Mouse (Mus musculus): Measurements from ENCODE around the gene Alg5. TPM values are rescaled to one million over a fixed set of nuclear protein-coding genes. Genes with fewer than 3 reads are reported as not detected.
A peak's percentile ranks its signal among the peaks of the same experiment; 100 is the strongest.

The Alg5 gene
- polyA plus RNA-seq, 1 experiment from 2014 or later, result 65.8 TPM

DNA sequence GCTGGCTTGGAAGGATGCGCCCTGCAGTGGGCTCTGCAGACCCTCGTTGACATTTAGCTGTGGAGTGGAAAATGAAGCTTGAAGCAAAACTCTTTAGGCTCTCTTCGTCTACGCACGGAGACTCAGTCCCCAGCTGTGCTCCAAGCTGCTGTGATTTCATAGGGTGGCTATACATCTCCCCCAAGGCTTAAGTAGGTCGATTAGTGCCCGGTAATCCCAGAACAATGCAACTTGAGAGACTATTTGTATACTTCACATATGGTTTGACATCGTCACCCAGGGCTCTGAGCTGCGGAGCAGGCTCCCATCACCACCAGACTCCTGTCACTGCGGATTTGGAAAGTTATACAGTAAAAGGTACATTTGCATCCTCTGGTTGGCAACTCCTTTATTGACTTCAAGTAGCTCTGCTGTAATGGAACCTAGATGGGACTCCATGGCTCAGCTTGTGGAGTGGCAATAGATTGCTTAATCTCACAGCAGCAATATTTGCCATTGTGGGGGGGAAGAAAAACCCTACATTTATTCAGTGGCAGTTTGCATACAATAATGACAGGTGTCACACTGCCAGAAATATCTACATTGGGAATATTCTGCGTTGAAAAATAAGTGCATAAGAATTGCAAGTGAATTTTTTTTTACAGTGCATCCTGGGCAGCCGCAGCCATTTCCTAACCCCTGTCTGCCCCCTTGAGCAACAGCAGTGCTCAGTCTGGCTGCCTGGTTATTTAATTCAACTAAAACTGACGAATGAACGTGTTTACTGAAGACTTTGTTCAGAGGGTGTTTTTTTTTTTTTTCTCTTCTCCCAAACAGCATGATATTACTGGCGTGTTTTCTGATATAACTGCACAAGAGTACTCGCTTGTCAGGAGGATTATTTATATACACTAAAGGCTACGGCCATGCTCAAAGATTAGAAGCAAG is 34.3 kb downstream of the Alg5 start:
- WGBS, result 63% methylated on average over 17 of the region's 17 CpGs
- TF ChIP-seq CTCF (IDR thresholded peaks at IDR 0.05) (no peak), EP300 (IDR thresholded peaks at IDR 0.05) (no peak)
- DNase-seq (ENCODE audit: low spot score), result peak; percentile 55
- no peaks in the 10 kb centered on the region for H3K9me3 ChIP-seq (ENCODE audit: low read length)
- no peak overlapping the region for H3K4me2 ChIP-seq (replicated peaks; ENCODE audit: low read depth, low read length)
- H3K27me3 ChIP-seq (replicated peaks; ENCODE audit: insufficient read depth, low read length), result no peaks in the 10 kb centered on the region
- no peaks in the 10 kb centered on the region for H3K36me3 ChIP-seq (ENCODE audit: insufficient read depth, low read length)
- H3K9ac ChIP-seq (replicated peaks; ENCODE audit: low read depth), result no peak overlapping the region
- ATAC-seq, result peak; percentile 47; the same call in 1 of the 2 replicates
- no peak overlapping the region for H3K4me3 ChIP-seq (ENCODE audit: low read depth, low read length)
- H3K4me1 ChIP-seq (ENCODE audit: insufficient read depth, low read depth, low read length), result no peaks in the 10 kb centered on the region
- no peak overlapping the region for H3K27ac ChIP-seq (ENCODE audit: low read length)

DNA sequence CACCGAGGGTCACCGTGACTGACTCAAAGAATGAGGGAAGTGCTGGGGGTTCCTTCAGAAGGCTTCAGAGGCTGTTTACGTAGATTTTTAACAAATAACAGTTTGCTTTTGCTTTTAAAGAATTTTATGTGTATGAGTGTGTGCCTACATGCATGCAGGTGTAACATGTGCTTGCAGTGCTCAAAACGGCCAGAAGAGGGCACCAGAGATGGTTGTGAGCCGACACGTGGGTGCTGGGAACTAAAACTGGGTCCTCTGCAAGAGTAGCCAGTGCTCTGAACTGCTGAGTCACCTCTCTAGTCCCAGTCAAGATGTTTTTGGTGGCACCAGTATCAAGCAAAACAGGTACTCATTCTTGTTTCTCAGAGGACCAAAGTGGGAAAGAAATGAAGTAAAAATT is 38.3 kb downstream of the Alg5 start:
- DNase-seq (ENCODE audit: low spot score) (no peak), ATAC-seq (no peak)
- no peak for TF ChIP-seq EP300 (IDR thresholded peaks at IDR 0.05)
- H3K27ac ChIP-seq (ENCODE audit: low read length), result no peak overlapping the region
- H3K4me3 ChIP-seq (ENCODE audit: low read depth, low read length), result no peak overlapping the region
- no peaks in the 10 kb centered on the region for H3K27me3 ChIP-seq (replicated peaks; ENCODE audit: insufficient read depth, low read length)
- H3K4me1 ChIP-seq (ENCODE audit: insufficient read depth, low read depth, low read length), result no peaks in the 10 kb centered on the region
- 83% methylated on average over 6 of the region's 6 CpGs for WGBS
- no peak overlapping the region for H3K9ac ChIP-seq (replicated peaks; ENCODE audit: low read depth)
- no peaks in the 10 kb centered on the region for H3K9me3 ChIP-seq (ENCODE audit: low read length)
- no peak overlapping the region for H3K4me2 ChIP-seq (replicated peaks; ENCODE audit: low read depth, low read length)
- no peaks in the 10 kb centered on the region for H3K36me3 ChIP-seq (ENCODE audit: insufficient read depth, low read length)

DNA sequence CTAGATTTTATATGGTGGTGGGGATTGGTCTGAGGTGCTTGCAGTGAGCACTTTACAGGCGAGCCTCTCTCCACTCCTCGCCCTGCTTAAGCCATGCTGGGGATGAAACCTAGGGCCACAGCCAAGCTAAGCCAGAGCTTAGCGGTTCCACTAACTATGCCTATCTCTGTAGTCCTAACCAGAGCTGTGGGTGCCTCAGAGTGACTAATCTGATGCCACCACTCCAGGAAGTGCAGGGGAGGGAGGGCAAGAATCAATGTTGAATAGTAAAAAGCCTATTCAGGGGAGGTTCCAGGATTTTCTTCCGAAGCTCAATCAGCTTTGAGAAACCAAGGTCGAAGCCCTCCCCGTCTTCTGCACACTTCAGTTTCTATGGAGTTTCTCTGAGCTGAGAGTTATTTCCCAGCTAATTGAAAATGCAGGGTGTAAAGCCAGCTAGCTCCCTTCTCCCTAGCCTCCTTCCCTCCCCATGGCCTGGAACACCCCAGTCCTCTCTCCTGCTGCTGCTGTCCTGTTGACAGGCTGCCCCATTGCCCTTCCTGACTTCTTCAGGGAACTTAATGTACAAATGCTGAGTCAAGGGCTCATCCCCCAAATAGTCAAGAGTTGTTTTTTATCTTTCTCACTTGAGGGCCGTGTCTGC is 40.8 kb downstream of the Alg5 start:
- WGBS, result 69% methylated on average over 7 of the region's 7 CpGs
- Histone ChIP-seq H3K9me3 (ENCODE audit: low read length) (no peaks in the 10 kb centered on the region), H3K4me1 (ENCODE audit: insufficient read depth, low read depth, low read length) (no peaks in the 10 kb centered on the region), H3K27ac (ENCODE audit: low read length) (no peak overlapping the region), H3K9ac (replicated peaks; ENCODE audit: low read depth) (no peak overlapping the region), H3K4me2 (replicated peaks; ENCODE audit: low read depth, low read length) (no peak overlapping the region), H3K36me3 (ENCODE audit: insufficient read depth, low read length) (no peaks in the 10 kb centered on the region), H3K27me3 (replicated peaks; ENCODE audit: insufficient read depth, low read length) (no peaks in the 10 kb centered on the region), H3K4me3 (ENCODE audit: low read depth, low read length) (no peak overlapping the region)
- DNase-seq (ENCODE audit: low spot score) (no peak), ATAC-seq (no peak)
- no peak for TF ChIP-seq EP300 (IDR thresholded peaks at IDR 0.05)
- no peak for TF ChIP-seq CTCF (IDR thresholded peaks at IDR 0.05)

DNA sequence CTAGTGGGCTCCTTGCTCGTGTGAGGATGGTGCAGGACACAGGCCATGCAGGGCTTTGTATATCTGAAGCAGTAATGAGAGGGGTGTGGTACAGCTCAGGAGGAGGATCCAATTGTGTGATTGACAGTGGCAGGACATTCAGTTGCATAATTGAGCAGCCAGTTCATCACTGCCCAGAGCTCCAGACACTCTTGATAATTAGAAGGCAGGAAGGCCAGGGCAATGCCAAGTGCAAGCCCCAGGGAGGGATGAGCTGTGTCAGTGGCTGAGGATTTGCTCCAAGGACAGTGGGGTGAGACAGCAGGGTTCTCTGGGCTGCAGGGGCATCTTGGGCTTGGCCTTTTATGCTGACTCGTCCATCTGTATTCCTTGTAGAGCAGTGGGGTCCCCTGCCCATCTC is 55.3 kb downstream of the Alg5 start:
- ATAC-seq (no peak), DNase-seq (ENCODE audit: low spot score) (no peak)
- TF ChIP-seq EP300 (IDR thresholded peaks at IDR 0.05), result no peak
- no peak for TF ChIP-seq CTCF (IDR thresholded peaks at IDR 0.05)
- H3K27me3 ChIP-seq (replicated peaks; ENCODE audit: insufficient read depth, low read length), result no peaks in the 10 kb centered on the region
- no peaks in the 10 kb centered on the region for H3K4me1 ChIP-seq (ENCODE audit: insufficient read depth, low read depth, low read length)
- H3K4me2 ChIP-seq (replicated peaks; ENCODE audit: low read depth, low read length), result no peak overlapping the region
- H3K27ac ChIP-seq (ENCODE audit: low read length), result no peak overlapping the region
- H3K9me3 ChIP-seq (ENCODE audit: low read length), result no peaks in the 10 kb centered on the region
- H3K4me3 ChIP-seq (ENCODE audit: low read depth, low read length), result no peak overlapping the region
- whole genome bisulfite sequencing, result 53% methylated on average over 2 of the region's 2 CpGs
- no peak overlapping the region for H3K9ac ChIP-seq (replicated peaks; ENCODE audit: low read depth)
- H3K36me3 ChIP-seq (ENCODE audit: insufficient read depth, low read length), result no peaks in the 10 kb centered on the region

GRCm38 (mm10) chr3:54791822-54792677 is 56.7 kb downstream of the Alg5 start:
- Histone ChIP-seq H3K27me3 (replicated peaks; ENCODE audit: insufficient read depth, low read length) (no peaks in the 10 kb centered on the region), H3K4me2 (replicated peaks; ENCODE audit: low read depth, low read length) (no peak overlapping the region), H3K27ac (ENCODE audit: low read length) (no peak overlapping the region), H3K9ac (replicated peaks; ENCODE audit: low read depth) (no peak overlapping the region), H3K36me3 (ENCODE audit: insufficient read depth, low read length) (no peaks in the 10 kb centered on the region), H3K4me1 (ENCODE audit: insufficient read depth, low read depth, low read length) (no peaks in the 10 kb centered on the region), H3K4me3 (ENCODE audit: low read depth, low read length) (no peak overlapping the region), H3K9me3 (ENCODE audit: low read length) (no peaks in the 10 kb centered on the region)
- no peak for DNase-seq (ENCODE audit: low spot score)
- no peak for ATAC-seq
- 62% methylated on average over 10 of the region's 10 CpGs for WGBS
- TF ChIP-seq CTCF (IDR thresholded peaks at IDR 0.05) (no peak), EP300 (IDR thresholded peaks at IDR 0.05) (no peak)

DNA sequence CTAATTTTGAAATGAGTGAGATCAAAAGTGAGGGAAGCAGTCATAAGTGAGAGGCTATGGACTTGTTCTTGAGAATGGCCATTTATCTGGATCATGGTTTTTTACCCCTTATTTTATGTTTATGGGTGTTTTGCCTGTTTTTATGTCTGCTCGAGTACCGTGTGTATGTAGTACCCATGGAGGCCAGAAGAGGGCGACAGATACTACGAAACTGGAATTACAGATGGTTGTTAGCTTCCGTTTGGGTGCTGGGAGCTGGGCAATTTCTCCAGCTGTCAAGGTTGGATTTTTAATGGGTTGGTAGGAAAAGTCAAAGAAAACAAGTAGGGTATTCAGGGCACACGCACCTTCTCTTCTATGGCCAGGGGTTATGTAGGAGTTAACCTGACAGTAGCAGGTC is 58.4 kb downstream of the Alg5 start:
- DNase-seq (ENCODE audit: low spot score), result no peak
- no peaks in the 10 kb centered on the region for H3K27me3 ChIP-seq (replicated peaks; ENCODE audit: insufficient read depth, low read length)
- H3K36me3 ChIP-seq (ENCODE audit: insufficient read depth, low read length), result no peaks in the 10 kb centered on the region
- H3K27ac ChIP-seq (ENCODE audit: low read length), result no peak overlapping the region
- no peak overlapping the region for H3K9ac ChIP-seq (replicated peaks; ENCODE audit: low read depth)
- peak; percentile 47 for TF ChIP-seq CTCF (IDR thresholded peaks at IDR 0.05)
- no peak for TF ChIP-seq EP300 (IDR thresholded peaks at IDR 0.05)
- ATAC-seq, result no peak
- no peaks in the 10 kb centered on the region for H3K4me1 ChIP-seq (ENCODE audit: insufficient read depth, low read depth, low read length)
- no peaks in the 10 kb centered on the region for H3K9me3 ChIP-seq (ENCODE audit: low read length)
- H3K4me2 ChIP-seq (replicated peaks; ENCODE audit: low read depth, low read length), result no peak overlapping the region
- 88% methylated on average over 6 of the region's 6 CpGs for WGBS
- H3K4me3 ChIP-seq (ENCODE audit: low read depth, low read length), result no peak overlapping the region

Measured in lung, postnatal 0 days (tissue).